Mouse (Mus musculus): Measurements from ENCODE around the gene 6430571L13Rik.

6430571L13Rik gene

GRCm38 (mm10) chr9:107307099-107307872, 33.1 kb upstream of the 6430571L13Rik start:
- DNase-seq, result no peak

DNA sequence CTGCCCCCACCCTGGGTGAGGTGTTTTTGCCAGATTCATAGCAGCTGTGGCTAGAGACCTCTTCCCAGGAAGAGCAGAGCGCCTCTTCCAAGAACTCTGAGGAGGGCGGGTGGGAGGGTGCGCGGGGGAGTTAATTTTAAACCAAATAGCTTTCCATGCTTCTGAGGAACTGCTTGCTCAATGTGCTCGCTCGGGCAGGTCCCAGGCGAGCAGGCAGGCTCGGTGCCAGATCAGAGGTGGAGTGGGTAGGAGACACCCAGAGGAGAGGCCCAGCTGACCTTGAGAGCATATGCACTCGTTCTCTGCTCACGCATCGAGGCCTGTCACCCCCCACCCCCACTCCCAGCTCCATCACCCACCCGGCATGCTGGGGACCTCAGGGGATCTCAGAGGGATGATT, 32.5 kb upstream of the 6430571L13Rik start:
- DNase-seq, result peak; percentile 67

GRCm38 (mm10) chr9:107308346-107309000, 31.9 kb upstream of the 6430571L13Rik start:
- no peak for DNase-seq

DNA sequence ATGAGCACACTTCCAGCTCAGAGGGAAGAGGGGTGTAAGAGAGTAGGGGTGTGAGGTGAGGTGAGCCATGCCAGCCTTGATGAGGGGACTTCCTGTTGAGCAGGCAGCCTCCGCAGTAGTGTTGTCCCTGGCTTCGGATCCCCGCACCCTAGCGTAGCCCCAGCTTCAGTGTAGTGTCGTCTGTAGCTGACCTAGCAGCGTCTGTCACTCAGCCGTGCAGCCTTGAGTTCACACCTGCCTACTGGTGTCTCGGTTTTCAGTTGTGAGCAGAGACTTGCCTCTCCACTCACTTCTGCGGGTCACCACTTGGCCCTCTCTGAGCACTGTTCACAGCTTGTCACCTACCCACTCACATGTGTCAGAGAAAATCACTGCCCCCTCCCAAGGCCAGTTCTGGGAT, 31.2 kb upstream of the 6430571L13Rik start:
- DNase-seq, result no peak

DNA sequence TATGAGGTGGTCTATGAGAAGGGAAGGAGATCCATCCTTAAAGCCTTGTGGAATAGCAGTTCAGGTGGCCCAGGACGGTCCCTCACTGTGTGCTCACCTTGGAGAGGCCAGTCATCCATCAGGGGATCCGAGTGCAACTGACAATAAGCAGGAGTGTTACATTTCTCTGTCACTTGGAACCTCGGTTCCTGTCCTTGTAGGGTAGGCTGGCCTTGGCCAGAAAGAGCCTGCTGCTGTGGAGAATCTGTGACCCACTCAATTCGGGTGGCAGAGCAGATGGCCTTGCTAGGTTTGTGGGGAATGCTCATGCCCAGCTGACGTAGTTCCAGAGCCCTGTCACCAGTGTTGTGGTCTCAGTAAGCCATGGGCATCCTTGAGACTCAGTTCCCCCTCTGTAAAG, 30.8 kb upstream of the 6430571L13Rik start:
- no peak for DNase-seq

DNA sequence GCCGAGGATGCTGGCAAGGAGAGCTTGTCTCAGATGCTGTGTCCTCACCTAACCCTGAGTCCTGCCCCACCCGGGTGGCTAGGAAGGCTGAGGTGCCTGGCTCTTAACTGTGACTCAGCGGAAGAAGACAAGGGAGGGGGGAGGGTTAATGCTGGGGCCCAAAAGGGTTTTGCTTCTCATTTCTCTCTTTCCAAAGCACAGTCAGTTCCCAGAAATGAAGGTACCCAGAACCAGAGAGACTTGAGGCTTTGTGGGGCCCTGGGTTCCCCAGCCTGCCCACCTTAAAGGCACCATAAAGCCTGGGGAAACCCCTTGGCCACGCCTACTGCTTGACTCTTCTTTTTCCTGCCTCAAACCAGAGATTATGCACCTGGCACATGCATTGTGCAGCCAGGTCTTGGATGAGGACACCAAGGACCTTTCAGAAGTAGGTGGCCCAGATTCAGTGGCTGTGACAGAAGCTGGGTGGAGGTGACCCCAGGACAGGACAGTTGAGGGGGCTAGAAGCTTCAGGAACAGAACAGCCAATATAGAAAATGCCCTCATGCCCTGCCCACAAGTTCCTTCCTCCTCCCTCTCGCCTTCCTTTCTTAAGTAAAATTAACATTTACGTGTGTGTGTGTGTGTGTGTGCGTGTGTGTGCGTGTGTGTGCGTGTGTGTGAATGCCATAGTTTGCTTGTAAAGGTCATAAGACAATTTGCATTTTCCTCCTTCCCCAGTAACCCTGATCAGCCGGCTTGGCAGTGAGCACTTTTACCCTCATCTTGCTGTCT, 27.4 kb upstream of the 6430571L13Rik start:
- no peak for DNase-seq

- no peak for DNase-seq
Observed at GRCm38 (mm10) chr9:107313926-107314325, 26.5 kb upstream of the 6430571L13Rik start.

GRCm38 (mm10) chr9:107315791-107316190, 24.6 kb upstream of the 6430571L13Rik start:
- no peak for DNase-seq

- DNase-seq, result no peak
Observed at GRCm38 (mm10) chr9:107322461-107323050, 17.8 kb upstream of the 6430571L13Rik start.

DNA sequence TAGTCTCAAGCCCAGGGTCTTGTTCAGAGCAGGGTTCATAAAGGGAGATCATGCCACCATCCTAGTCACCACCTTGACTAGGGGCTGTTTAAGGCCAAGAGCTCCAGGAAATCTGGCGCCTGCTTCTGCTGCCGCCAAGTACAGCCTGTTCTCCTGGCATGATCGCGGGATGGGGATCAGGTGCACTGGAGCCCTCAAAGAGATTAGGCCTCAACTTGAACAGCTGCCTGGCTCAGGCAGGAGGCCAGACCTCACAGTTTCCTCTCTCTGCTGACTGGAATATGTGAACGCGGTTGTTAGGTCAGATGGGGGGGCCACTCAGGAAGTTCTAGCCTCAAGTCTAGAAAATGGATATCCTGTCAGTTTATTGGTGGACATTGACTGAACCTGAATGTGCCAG, 16.8 kb upstream of the 6430571L13Rik start:
- no peak for DNase-seq

DNA sequence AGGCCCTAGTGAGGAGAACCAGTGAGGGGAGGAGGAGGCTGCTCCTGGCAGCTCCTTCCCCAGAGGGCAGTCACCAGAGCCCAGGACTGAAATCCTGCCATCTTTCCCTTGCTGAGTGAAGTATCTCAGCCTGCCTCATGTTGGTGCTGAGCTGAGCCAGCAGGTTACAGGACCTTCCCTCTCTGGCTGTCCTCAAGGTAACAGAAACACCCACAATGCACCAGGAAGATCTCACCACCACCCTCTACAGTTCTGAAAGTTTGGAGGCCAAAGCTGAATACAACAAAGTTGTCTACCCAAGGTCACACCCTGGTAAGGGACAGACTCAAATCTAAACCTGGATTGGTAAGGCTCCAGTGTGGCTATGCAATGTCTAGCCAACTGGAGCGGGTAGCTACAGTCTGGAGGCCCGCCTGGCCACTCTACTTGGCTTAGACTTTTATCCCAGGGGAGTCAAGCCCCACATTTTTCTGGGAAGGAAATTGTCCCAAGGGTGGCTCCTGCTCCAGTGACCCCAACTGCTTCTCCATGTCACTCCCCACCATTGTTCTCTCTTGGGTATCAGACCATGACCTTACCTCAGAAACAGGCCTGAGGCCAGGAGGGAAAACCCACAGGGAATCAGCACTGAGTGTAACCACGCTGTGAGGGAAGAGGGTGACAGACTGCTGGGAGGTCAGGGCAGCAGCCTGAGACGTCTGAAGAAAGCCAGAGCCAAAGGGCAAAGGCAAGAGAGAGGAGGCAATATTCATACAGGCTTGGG, 15.4 kb upstream of the 6430571L13Rik start:
- DNase-seq, result no peak

GRCm38 (mm10) chr9:107325904-107326303, 14.5 kb upstream of the 6430571L13Rik start:
- no peak for DNase-seq

- DNase-seq, result no peak
Observed at GRCm38 (mm10) chr9:107327879-107328620, 12.4 kb upstream of the 6430571L13Rik start.

- DNase-seq, result no peak
Observed at GRCm38 (mm10) chr9:107330791-107331190, 9.6 kb upstream of the 6430571L13Rik start.

DNA sequence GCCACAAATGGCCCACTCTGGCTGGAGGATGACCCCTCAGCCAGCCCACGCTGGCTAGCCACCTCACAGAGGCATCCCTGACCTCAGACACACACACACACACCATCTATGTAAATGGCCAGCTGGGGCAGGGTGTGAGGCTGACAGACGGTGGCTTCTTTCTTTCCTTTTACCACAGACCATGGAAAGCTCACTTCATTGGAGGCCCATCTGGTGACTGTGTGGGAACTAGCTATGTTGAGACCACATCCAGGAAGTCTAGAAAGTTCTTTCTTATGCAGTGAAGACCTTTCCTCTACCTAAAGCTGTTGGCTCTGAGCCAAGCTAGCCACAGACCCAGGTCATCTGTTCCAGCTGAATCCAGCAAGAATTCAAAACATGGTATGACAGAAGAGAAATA, 6.7 kb upstream of the 6430571L13Rik start:
- no peak for DNase-seq

- no peak for DNase-seq
Observed at GRCm38 (mm10) chr9:107334356-107334755, 6.0 kb upstream of the 6430571L13Rik start.

GRCm38 (mm10) chr9:107335046-107335445, 5.4 kb upstream of the 6430571L13Rik start:
- DNase-seq, result no peak

DNA sequence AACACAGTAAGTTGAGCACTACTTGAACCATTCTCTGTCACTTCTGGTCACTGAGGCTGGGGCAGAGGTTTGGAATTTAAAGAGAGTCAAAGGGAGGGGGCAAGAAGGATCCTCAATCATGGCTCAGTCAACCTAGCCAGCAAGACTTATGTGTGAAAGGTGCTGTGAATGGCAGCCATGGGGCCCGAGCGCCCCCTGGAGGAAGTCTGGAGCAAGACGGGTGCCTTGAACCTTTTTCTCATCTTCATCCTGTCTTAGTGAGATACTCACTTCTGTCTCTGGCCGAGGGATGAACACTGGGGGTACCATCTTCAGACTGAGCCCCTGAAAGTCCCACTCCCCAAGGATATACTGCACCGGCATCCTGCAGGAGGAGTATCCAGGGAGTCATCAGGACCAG, 4.5 kb upstream of the 6430571L13Rik start:
- peak; percentile 67 for DNase-seq

DNA sequence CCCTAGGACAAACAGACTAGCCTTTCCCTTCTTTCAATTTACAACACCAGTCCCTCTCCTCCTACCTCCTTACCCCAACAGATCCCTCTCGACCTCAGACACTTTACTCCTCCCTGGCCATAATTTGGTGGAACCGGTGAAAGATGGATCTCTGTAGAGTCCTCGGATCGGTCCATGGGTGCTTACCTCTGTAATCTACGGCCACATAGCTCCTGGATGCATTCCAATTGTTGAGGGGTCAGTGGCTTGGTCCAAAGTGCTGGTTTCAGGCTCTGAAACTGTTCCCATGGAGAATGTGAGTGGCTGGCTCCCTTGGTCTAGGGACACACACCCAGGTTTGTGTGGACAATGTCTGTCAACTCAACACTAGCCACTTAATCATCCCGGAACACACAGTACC, 4.0 kb upstream of the 6430571L13Rik start:
- no peak for DNase-seq

GRCm38 (mm10) chr9:107338172-107338883, 2.1 kb upstream of the 6430571L13Rik start, which contains the start of gene Hemk1:
Hemk1 (minus strand) TSS chr9:107338350.
- peak; percentile 85 for DNase-seq
